11 mouse cellular contexts compared by ENCODE assay signal in genomic region chr3:140150530-140150951, GRCm38 (mm10).
A peak's percentile ranks its signal among the peaks of the same experiment; 100 is the strongest.
DNase-seq lines count a peak whose midpoint lies in the region; ATAC-seq and TF ChIP-seq lines count a peak whose summit lies in the region.
"Had no signal": no experiment of that assay in that cellular context is flagged by ENCODE, and none has a peak within 500 bp of the region (broad histone marks: within the 10 kb centered on the region; RNA-seq: fewer than 3 reads in every experiment).

No protein-coding gene starts in this region.

- no peaks in the 10 kb centered on the region for H3K27me3 ChIP-seq in CH12.LX (replicated peaks)
- no peaks in the 10 kb centered on the region for H3K27me3 ChIP-seq in midbrain, embryonic 12.5 days
- H3K27me3 ChIP-seq in heart, embryonic 10.5 days (ENCODE audit: insufficient read depth, poor library complexity, severe bottlenecking), result no peaks in the 10 kb centered on the region

- no peak overlapping the region for H3K9ac ChIP-seq in CH12.LX (ENCODE audit: insufficient read depth, low read depth)
- no peak overlapping the region for H3K9ac ChIP-seq in midbrain, embryonic 12.5 days (replicated peaks)

- no peak for TF ChIP-seq CTCF in CH12.LX (conservative IDR thresholded peaks at IDR 0.05 in 1 of 2, IDR thresholded peaks at IDR 0.05 in 1 of 2; ENCODE audit: low read depth in 2 of 2, low read length in 2 of 2)

- no peaks in the 10 kb centered on the region for H3K36me3 ChIP-seq in CH12.LX (replicated peaks in 1 of 2; ENCODE audit: control insufficient read depth in 1 of 2, insufficient read depth in 1 of 2, low read length in 1 of 2)
- H3K36me3 ChIP-seq in midbrain, embryonic 12.5 days, result no peaks in the 10 kb centered on the region
- H3K36me3 ChIP-seq in heart, embryonic 10.5 days, result no peaks in the 10 kb centered on the region

- DNase-seq in layer of hippocampus, adult 11-12 months (ENCODE audit: low spot score), result peak; percentile 12
- no peak for DNase-seq in layer of hippocampus, postnatal 36 days
- no peak for DNase-seq in CH12.LX (ENCODE audit: extremely low read depth)
- peak; percentile 42 for DNase-seq in brain, embryonic 18.5 days (ENCODE audit: low read depth, low spot score)
- no peak for DNase-seq in heart, embryonic 10.5 days (ENCODE audit: low spot score)
- no peak for DNase-seq in natural killer cell, adult 2 months (ENCODE audit: low spot score in 2 of 2)
- DNase-seq: heart, adult 2 months; heart, postnatal 4 days; thymus, postnatal 14 days had no signal

- H3K9me3 ChIP-seq in CH12.LX (replicated peaks; ENCODE audit: low read length), result no peaks in the 10 kb centered on the region
- no peaks in the 10 kb centered on the region for H3K9me3 ChIP-seq in midbrain, embryonic 12.5 days
- H3K9me3 ChIP-seq in heart, embryonic 10.5 days, result no peaks in the 10 kb centered on the region

- peak; percentile 78; the same call in 1 of the 2 replicates for ATAC-seq in midbrain, embryonic 12.5 days (ENCODE audit: low FRiP score, low read depth)

- WGBS in midbrain, embryonic 12.5 days, result 63% methylated on average over 7 of the region's 7 CpGs
- WGBS in heart, embryonic 10.5 days, result 85% methylated on average over 7 of the region's 7 CpGs

- in situ Hi-C loops in CH12.LX (cut with MboI; ENCODE audit: low pct_ligation_motif_present, low pct_unique_long_range_greater_than_20kb, low sequenced_read_pairs), result no loop called here

- no peak for TF ChIP-seq EP300 in CH12.LX (IDR thresholded peaks at IDR 0.05; ENCODE audit: low read length)

- no peak for TF ChIP-seq RAD21 in CH12.LX (IDR thresholded peaks at IDR 0.05; ENCODE audit: low read depth, low read length)

- no peak overlapping the region for H3K4me3 ChIP-seq in CH12.LX (replicated peaks in 1 of 3; ENCODE audit: low read depth in 2 of 3, low read length in 2 of 3, poor library complexity in 1 of 3)
- H3K4me3 ChIP-seq in midbrain, embryonic 12.5 days, result no peak overlapping the region
- no peak overlapping the region for H3K4me3 ChIP-seq in heart, embryonic 10.5 days
- H3K4me3 ChIP-seq: heart, adult 2 months had no signal

- dilution Hi-C loops in CH12.LX (cut with MboI; ENCODE audit: extremely low pct_ligation_motif_present, extremely low pct_unique_long_range_greater_than_20kb, low sequenced_read_pairs), result no loop called here

- no peaks in the 10 kb centered on the region for H3K4me1 ChIP-seq in CH12.LX (ENCODE audit: control insufficient read depth in 1 of 2, insufficient read depth in 2 of 2)
- peaks cover 6% of the 10 kb centered on the region for H3K4me1 ChIP-seq in midbrain, embryonic 12.5 days
- no peaks in the 10 kb centered on the region for H3K4me1 ChIP-seq in heart, embryonic 10.5 days

- TF ChIP-seq POLR2A in CH12.LX (IDR thresholded peaks at IDR 0.05; ENCODE audit: low read depth, low read length), result no peak

- no peak overlapping the region for H3K27ac ChIP-seq in CH12.LX (ENCODE audit: insufficient read depth, low read depth)
- H3K27ac ChIP-seq in midbrain, embryonic 12.5 days (replicated peaks), result no peak overlapping the region
- no peak overlapping the region for H3K27ac ChIP-seq in heart, embryonic 10.5 days
- H3K27ac ChIP-seq: heart, adult 2 months; macrophage had no signal

- no peaks in the 10 kb centered on the region for H3K79me2 ChIP-seq in CH12.LX (replicated peaks; ENCODE audit: control insufficient read depth, extremely low read depth, insufficient read depth, poor library complexity, severe bottlenecking)

- H3K4me2 ChIP-seq in CH12.LX (ENCODE audit: insufficient read depth, low read depth, poor library complexity, severe bottlenecking), result peak overlapping the region; percentile 73
- H3K4me2 ChIP-seq in midbrain, embryonic 12.5 days (replicated peaks), result no peak overlapping the region

TF ChIP-seq in CH12.LX, 34 proteins besides CTCF, POLR2A, EP300 and RAD21:
- TF ChIP-seq ZC3H11A (IDR thresholded peaks at IDR 0.05; ENCODE audit: low read depth, low read length), result no peak
- peak; percentile 70 for TF ChIP-seq ZNF384 (IDR thresholded peaks at IDR 0.05; ENCODE audit: low read depth, low read length)

Comparison
In these comparisons a context has a peak if more than half of its experiments do, and no peak if none do; other contexts are left out.
1. DNase-seq: peak in layer of hippocampus, adult 11-12 months (single experiment) and brain, embryonic 18.5 days (single experiment); none in layer of hippocampus, postnatal 36 days (0 of 2), CH12.LX (single experiment), heart, embryonic 10.5 days (single experiment) and natural killer cell, adult 2 months (0 of 2).